Mouse (Mus musculus): Measurements from ENCODE around the gene Gm49361. TPM values are rescaled to one million over a fixed set of nuclear protein-coding genes. Genes with fewer than 3 reads are reported as not detected.

The Gm49361 gene
- total RNA-seq, 2 experiments from 2014 or later, result 1.5 to 1.6 TPM

DNA sequence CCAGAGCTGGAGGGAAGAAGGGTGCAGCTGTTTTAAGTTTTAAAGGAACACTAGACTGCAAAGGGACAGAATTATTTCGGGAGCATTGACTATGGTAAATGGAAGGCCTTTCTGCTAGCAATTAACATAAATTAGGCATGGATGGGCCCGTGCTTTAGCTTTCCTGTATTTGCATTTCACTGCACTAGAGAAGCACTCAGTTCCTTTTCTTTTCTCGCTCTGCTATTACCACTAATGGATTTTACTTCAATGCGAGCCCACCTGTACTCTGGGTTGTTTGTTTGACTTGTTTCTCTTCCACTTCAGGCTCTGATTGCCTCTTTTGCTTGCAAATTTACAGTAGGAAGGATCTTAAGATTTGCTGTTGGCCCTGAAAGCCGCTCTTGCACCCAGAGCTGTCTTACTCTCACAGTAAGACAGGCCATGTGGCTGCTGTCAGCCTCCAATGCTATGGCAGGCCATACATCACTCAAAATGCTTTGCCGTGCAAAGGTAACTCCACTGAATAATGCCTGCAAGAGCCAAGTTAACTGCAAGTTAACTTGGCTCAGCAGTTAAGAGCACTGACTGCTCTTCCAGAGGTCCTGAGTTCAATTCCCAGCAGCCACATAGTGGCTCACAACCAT, 13.1 kb downstream of the Gm49361 start:
- DNase-seq, result no peak
- intact Hi-C loops (cut with DNase I), result loop anchor here (5.0 kb wide), 1 partner anchor 35 kb away; no protein-coding TSS in a partner anchor

DNA sequence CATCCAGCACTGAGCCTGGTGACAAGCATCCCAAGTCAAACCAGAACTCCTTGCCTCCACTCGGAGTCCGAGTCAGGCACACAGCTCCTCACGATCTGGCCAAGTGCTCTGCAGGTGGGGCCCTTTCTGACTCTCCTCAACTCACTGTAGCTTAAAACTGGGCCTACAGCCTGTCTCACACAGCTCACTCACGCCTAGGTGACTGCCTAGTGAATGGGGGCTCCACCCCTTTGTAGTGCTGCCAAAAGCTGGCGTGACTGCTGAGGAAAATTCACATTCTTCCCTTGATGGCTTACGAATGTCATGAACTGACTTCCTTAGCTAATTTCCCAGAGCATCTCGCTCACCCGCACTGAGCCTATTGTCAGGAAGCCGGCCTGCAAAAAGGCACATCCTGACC, 15.4 kb downstream of the Gm49361 start:
- DNase-seq, result peak; percentile 77 to 78
- intact Hi-C loops (cut with DNase I), result loop anchor here (2.0 to 5.0 kb wide), 2 partner anchors 24 to 33 kb away; no protein-coding TSS in a partner anchor

DNA sequence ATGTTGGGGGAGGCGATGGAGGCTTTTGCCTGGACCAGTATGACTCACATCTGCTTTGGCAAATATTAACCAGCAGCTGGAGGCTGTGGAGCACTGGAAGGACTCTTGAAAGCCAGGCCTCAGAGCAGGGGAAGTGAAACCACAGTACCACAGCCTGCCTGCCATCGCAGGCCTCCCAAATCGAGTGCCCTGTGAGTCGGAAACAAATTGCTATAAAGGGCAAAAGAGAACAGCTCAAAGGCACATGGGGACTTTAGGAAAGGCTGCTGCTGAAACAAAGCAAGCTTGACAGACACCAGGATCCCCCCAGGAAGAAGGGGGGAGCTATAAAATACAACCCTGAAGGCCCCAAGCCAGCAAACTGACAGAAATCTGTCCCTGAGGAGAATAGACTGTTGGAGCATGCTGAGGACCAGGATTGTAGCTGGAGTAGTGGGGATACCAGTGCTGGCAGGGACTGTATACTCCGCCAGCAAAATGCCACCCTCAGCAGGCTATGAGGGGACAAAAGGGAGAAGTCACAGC, 15.9 kb downstream of the Gm49361 start:
- peak; percentile 70 to 72 for DNase-seq

DNA sequence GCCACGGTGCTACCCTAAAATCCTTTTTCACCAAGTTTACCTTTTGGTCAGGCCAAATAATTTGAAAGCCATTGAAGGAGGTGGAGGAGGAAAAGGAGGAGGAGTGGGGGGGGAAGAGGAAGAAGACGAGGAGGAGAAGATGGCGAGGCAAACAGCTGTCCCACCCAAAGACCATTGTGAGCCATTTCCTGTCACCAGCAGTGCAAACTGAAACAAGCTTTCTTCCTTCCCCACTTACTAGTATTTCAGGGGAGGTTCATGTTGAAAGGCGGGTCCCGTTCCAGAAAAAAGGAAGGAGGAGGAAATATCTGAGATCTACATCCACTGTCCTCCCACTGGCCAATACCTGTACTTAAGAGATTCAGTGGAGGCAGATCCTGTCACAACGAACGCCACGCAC, 16.5 kb downstream of the Gm49361 start:
- intact Hi-C loops (cut with DNase I), result no loop called here
- no peak for DNase-seq

More for the DNA sequence above, 15.9 kb downstream of the Gm49361 start:
- intact Hi-C loops (cut with DNase I), result loop anchor here (2.0 to 5.0 kb wide), 2 partner anchors 23 to 33 kb away; no protein-coding TSS in a partner anchor

DNA sequence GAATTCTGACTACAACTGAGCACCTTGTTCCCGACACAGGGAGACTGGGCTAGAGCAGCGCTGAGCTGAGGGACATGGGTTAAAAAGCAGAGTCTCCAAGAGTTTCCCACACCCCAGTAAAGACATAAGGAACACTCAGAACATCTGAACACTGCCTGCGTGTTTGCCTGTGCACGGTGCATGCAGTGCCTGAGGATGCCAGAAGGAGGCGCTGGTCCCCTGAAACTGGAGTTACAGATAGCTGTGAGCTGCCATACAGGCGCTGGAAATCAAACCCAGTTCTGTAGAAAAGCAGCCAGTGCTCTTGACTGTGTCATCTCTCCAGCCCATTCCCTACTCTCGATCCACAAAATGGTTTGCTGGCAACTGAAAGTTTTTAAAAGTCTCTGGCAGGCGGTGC, 19.7 kb downstream of the Gm49361 start:
- DNase-seq, result no peak
- intact Hi-C loops (cut with DNase I), result no loop called here

DNA sequence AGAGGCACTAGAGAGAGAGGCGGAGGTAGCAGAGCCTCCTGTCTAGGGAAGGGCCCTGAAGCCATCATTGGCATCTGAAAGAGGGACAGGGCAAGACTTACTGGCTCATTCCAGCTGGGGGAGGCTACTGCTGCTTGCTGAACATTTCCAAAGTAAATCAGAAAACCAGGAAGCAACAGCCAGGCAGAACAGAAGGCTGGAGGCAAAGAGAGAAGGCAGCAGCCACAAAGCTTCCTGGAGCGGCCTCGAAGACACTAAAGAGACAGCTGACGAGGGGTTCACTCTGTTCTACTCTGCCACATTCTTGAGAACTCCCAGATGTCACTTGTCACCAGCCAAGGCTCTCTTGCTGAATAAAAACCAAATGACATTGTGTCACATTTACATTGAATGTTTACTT, 21.4 kb downstream of the Gm49361 start:
- DNase-seq, result no peak
- intact Hi-C loops (cut with DNase I), result loop anchor here (2.0 kb wide), 1 partner anchor 16 kb away; no protein-coding TSS in a partner anchor

DNA sequence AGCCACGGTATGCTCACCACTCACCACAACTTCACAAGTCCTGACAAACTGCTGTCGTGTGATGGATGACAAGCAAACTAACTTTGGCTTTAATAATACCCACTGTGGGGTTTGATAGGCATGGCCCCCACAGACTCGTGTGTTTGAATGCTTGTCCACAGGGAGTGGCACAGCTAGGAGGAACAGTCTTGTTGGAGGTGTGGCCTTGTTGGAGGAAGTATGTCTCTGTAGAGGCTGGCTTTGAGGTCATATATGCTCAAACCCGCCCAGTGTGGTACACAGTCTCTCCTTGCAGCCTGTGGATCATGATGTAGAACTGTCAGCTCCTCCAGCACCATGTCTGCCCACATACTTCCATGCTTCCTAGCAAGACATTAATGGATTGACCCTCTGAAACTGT, 27.7 kb downstream of the Gm49361 start:
- intact Hi-C loops (cut with DNase I), result no loop called here

DNA sequence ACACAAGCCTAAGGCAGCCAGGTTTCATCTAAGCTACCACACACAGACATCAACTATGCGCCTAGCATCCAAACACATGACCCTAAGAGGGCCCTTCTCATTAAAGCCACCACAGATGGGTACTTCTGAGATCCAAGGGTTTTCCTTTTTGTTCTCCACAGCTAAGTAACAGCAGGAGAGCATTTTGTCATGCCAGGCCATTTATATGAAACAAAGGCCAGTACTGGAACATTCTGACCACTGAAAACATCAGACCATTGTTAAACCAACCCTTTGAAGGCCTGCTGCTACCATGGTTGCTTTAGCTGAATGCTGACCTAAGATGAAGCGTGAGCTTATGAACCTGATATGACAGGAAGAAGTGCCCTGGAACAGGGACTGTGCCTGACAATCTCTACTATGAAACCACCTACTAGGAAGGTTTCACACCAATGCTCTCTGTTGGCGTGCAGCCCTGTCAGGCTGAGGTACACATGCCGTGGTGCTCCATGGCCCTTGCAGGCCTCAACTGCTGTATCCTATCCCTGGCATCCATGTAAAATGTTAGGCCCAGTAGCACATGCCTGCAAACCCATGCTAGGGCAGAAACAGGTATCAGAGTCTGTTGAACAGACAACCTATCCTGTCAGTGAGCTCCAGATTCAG, 29.2 kb downstream of the Gm49361 start:
- DNase-seq, result no peak
- intact Hi-C loops (cut with DNase I), result no loop called here

More for the DNA sequence above, 27.7 kb downstream of the Gm49361 start:
- DNase-seq, result no peak

DNA sequence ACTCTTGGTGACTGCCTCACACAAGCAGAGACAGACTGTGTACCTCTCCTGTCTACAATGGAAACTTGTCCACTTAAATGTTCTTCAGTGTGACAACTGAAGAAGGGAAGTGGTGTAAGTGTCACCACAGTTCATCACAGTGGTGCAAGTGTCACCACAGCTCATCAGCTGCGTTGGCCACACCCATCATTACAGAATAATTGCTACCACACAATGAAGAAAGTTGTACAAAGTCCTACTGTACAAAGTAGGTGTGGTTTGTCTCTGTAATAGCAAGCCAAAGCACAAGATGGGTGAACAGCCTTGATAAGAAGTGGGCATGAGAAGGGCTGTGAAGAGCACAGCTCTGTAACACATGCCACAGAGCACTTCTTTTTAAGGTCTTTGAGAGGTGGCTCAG, 33.0 kb downstream of the Gm49361 start:
- intact Hi-C loops (cut with DNase I), result no loop called here
- no peak for DNase-seq

DNA sequence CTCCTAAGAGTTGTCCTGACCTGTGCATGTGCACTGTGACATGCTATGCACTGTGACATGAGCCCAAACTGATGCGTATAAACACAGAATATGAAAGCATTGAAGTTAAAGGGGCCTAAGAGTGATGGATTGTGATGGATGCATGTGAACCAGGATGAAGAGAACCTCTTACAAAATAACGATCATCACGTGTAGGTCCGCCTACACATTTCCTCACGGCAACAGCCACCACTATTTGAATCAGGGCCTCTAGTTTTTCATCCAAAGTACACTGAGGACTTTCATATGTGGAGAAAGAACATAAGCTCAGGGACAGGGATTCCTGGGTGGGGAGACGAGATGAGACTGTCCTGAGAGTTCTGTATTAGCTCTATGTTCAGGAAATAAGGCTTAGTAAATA, 34.8 kb downstream of the Gm49361 start:
- no peak for DNase-seq
- intact Hi-C loops (cut with DNase I), result no loop called here

DNA sequence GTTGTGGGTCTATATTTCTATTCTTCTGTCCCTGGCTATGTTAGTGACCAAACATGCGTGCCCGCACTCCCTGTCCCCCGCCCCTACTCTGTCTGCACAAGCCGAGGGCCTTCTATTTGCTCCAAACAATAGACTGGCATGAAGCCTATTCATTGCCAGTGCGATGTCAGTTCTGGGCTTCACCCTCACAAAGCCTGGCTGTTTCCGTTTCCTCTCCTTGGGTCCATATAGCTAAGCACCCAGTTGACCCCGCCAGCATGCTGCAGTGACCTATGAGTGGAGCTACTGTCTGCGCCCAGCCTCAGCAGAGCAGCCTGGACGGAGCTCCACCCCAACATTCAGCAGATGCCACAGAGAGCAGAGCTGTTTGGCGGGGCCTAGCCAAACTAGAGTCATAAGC, 36.7 kb downstream of the Gm49361 start:
- peak; percentile 61 to 68 for DNase-seq
- intact Hi-C loops (cut with DNase I), result loop anchor here (2.0 kb wide), 1 partner anchor 16 kb away; no protein-coding TSS in a partner anchor

DNA sequence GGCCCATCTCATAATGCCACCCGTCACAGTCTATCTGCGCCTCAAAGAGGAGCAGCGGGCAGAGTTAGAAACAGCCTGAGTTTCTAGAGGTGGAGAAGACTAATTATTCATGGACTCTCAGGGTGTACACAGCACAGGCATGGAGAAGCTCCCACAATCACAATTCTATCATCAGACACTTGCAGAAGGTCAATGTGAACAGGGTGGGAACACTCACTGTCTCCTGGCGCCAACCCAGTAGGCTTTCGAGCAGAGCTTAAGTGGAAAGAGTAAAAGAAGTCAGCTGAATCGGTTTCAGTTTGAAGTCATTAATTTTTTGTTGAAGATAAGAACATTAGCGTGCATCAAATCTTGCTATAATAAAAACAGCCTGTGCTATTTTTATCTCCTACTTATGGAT, 37.3 kb downstream of the Gm49361 start:
- intact Hi-C loops (cut with DNase I), result loop anchor here (2.0 kb wide), 1 partner anchor 16 kb away; no protein-coding TSS in a partner anchor
- peak; percentile 56 to 62 for DNase-seq

DNA sequence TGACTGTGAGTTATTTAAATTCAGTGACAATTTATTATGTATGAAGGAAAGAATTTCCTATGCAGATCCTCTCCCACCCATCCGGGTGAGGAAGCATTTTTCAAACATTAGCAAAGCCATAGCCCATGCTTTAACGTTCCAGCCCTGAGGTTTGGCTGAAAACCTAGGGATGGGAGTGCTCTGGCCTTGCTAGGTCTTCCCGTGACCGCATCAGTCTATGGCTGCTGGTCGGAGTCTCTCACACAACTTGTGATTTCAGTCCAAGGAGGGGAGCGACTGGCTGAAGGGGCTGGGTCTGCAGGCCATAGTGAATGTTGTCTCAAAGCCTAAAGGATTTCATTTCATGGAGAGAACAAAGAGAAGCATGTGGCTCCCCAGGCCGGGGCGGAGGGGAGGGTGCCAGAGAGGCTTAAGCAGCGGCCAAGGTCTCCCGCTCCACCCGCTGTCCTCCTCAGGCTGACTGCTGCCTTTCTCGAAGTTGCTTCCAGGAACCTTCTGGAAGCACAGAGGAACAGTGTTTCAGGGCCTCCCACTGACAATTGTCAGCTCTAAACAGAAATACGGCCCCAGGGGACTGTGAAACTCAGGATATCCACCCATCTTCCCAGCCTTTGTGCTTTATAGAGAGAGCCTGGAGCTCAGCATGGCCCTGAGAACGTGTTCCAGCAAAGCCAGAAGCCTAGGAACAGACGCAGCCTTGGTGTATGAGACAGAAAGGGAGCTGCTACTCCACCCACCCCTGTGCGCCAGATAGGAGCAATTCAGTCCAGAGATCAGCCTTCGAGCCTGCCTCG, 38.6 kb downstream of the Gm49361 start:
- intact Hi-C loops (cut with DNase I), result loop anchor here (2.0 kb wide), 2 partner anchors 24 to 40 kb away; partner anchors contain the start of gene Gm49361
- peak; percentile 66 to 71 for DNase-seq

DNA sequence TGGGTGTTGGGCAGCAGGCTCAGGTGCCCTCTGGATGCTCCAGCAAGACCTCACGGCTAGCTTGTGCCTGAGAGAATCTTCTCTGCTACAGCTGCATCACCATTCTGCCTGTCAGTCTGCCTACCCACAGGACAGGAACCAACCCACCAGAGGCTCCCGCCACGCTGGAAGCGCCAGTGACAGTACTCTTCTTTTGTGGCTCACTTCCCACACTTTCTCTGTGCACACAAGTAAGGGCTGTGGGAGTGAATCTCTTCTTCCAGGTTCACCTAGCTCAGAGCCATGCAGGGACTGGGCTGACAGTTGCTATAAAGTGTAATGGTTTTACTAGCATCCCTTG, 39.2 kb downstream of the Gm49361 start:
- intact Hi-C loops (cut with DNase I), result loop anchor here (2.0 kb wide), 2 partner anchors 24 to 40 kb away; partner anchors contain the start of gene Gm49361
- no peak for DNase-seq

DNA sequence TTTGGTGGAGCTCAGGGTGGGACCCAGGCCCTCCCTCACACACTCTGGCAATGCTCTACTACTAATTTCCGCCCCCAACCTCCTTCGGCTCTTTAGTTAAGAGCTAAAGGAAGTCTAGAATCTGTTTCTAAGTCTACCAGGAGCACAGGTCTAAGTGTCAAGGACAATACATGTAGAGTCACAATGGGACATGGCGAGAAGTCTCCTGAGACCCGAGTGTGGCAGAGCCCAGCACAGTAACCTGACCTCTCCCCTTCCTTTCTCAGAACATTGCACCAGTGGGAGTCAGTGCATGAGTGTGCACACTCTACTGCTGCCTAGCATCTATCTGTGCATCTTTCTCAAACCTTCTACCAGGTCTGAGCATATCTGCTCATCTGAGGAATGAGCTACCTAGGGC, 40.1 kb downstream of the Gm49361 start:
- no peak for DNase-seq
- intact Hi-C loops (cut with DNase I), result loop anchor here (2.0 kb wide), 2 partner anchors 25 to 41 kb away; partner anchors contain the start of gene Gm49361

DNA sequence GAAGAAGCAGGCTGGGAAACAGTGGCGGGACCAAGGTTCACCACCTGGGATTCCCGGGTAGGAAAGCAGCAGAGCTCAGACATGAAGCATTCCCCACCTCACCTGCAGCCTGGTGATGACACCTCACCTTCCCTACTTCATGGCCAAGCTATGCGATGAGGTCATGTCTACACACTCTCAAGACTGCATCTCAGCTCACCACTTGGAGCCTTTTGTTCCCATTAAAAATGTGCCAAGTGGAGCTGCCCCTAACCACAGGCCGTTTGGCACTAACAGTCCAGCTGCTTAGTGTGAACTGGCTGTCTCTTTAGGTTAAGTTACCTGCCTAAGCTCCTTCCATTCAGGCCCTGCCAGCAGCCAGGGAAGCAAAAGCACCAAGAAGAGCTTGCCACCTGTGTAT, 40.8 kb downstream of the Gm49361 start:
- DNase-seq, result no peak
- intact Hi-C loops (cut with DNase I), result no loop called here

DNA sequence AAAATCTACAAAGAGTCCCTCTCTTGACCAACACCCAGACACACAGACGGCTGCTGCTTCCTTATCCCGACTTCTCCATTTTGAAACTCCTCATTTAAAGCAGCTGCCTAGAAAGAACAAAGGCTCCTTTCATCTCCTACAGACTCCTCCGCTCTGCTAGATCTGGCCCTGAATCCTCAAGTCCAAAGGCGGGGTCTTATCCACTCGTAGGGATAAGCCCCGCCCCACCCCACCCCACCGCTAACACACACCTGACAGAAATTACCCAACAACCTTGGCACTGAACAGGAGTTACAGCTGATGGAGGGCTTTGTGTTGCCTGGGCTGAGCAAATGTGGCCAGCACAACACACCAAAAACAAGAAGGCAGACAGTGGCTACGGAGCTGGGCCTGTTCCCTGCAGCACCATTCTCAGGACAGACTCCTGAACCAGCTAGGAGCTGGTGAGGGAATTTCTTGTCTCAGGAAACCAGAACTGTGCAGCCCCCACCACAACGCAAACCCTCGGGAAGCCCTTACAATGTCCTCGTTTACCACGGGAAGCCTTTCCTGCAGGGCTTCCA, 43.9 kb downstream of the Gm49361 start:
- DNase-seq, result no peak
- intact Hi-C loops (cut with DNase I), result no loop called here

DNA sequence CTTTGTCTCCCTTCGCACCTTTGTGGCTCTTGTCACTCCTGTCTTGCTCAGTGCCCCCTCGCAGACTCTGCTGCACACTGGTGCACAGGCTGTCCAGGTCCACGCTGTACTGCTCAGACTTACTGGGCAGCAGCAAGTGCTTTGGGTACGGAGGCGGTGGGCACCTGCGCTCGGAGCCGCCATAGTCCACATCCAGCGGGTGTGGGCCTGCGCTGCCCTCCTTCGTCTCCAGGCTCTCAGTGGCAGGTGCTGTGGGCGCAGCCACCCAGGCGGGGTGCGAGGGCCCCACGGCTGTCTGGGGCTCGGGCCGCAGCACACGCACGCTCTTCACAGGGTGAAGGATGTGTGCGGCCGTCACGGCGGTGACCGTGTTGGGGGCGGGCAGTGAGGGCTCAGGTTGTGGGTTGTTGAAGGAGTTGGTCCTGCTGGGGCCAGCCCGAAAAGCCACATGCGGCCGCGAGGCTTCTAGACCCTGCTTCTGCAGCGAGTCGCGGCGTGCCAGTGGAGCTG, 46.4 kb downstream of the Gm49361 start:
- intact Hi-C loops (cut with DNase I), result loop anchor here (5.0 kb wide), 1 partner anchor 33 kb away; no protein-coding TSS in a partner anchor
- DNase-seq, result no peak

DNA sequence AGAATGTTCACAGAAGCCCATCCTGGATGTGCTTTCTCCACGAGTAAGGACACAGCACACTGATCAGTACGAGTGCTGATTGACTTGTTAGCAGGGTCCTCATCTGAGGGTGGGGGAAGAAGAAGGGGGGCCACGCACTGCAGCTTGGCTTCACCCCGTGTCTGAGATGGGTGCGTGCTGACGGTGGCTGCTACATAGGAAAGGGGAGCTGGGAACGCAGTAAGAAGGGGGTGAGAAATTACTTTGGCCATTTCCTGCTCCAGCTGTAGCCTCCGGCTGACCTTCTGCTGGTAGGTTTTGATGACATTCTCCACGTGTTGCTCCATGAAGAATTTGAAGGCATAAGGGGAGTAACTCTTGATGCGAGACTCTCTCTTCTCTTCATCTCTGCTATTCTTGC, 46.9 kb downstream of the Gm49361 start:
- intact Hi-C loops (cut with DNase I), result loop anchor here (5.0 kb wide), 1 partner anchor 33 kb away; no protein-coding TSS in a partner anchor

DNA sequence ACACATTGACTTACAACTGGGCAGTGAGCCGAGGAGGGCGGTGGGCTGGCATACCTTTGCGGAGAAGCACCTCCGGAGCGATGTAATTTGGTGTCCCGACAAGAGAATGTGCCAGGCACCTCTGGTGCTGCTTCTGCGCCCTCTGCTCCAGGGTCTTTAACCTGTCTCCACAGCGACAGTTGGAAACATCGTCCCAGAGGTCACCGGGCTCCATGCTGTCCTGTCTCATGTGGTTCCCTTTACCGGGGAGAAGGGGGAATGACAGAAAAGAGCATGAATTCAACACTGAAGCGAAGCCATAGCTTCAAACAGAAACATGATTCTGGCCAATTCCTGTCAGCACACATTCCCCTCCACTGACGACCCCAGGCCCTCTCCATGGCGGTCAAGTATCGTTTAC, 49.8 kb downstream of the Gm49361 start:
- DNase-seq, result no peak
- intact Hi-C loops (cut with DNase I), result loop anchor here (5.0 kb wide), 1 partner anchor 36 kb away; no protein-coding TSS in a partner anchor

More for the DNA sequence above, 46.9 kb downstream of the Gm49361 start:
- no peak for DNase-seq

All from heart, postnatal 10 days (tissue).